In the genomic region with DNA sequence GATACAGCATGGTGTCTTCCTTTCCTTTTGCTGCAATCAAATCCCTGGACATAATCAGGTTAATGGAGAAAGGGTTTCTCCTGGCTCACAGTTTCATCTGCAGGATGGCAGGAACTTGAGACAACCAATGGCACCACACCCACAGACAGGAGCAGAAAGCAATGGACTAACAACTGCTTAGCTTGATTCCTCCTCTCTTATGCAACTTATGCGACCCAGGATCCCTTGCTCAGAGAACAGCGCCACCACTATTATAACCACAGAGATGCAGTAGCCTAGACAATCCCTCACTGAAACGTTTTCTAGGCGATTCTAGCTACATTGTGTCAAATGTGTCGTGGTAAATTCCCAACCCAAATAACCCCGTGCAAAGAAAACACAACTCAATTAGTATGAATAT, we compare ENCODE assay signal across 1 mouse cellular context.
A peak's percentile ranks its signal among the peaks of the same experiment; 100 is the strongest.
TF ChIP-seq lines count a peak whose summit lies in the region.

No protein-coding gene starts in this region.

TF ChIP-seq in MEL, 35 proteins besides CTCF, POLR2A, EP300 and RAD21:
- TF ChIP-seq ZKSCAN1 (IDR thresholded peaks at IDR 0.05; ENCODE audit: low read depth, low read length) (no peak), CHD2 (IDR thresholded peaks at IDR 0.05; ENCODE audit: low read length) (no peak), TCF12 (IDR thresholded peaks at IDR 0.05; ENCODE audit: low read depth, low read length) (peak; percentile 30; the same call in 1 of the 2 replicates), SIN3A (IDR thresholded peaks at IDR 0.05; ENCODE audit: low read length) (peak; percentile 63), SMC3 (IDR thresholded peaks at IDR 0.05; ENCODE audit: low read depth, low read length) (no peak), TBP (IDR thresholded peaks at IDR 0.05; ENCODE audit: low read depth, low read length) (peak; percentile 70; the same call in 1 of the 2 replicates), UBTF (IDR thresholded peaks at IDR 0.05; ENCODE audit: borderline replicate concordance, insufficient read depth, low read depth, low read length) (no peak), ETS1 (IDR thresholded peaks at IDR 0.05; ENCODE audit: low read depth, low read length) (peak; percentile 13; the same call in 1 of the 2 replicates), BHLHE40 (IDR thresholded peaks at IDR 0.05; ENCODE audit: borderline replicate concordance, low read depth, low read length) (no peak), GATA1 (IDR thresholded peaks at IDR 0.05; ENCODE audit: low read depth, low read length) (no peak), RCOR1 (IDR thresholded peaks at IDR 0.05; ENCODE audit: low read depth, low read length) (no peak; the same call in 1 of the 2 replicates), MXI1 (IDR thresholded peaks at IDR 0.05; ENCODE audit: low read depth, low read length) (no peak; the same call in none of the 2 replicates), MYC (IDR thresholded peaks at IDR 0.05; ENCODE audit: low read depth, low read length) (no peak), ZC3H11A (IDR thresholded peaks at IDR 0.05; ENCODE audit: low read depth, low read length) (no peak), MAX (IDR thresholded peaks at IDR 0.05; ENCODE audit: low read length) (no peak), MYB (IDR thresholded peaks at IDR 0.05; ENCODE audit: low read depth, low read length) (no peak), TAL1 (IDR thresholded peaks at IDR 0.05; ENCODE audit: low read length) (no peak), USF2 (IDR thresholded peaks at IDR 0.05; ENCODE audit: borderline replicate concordance in 1 of 2, insufficient read depth in 1 of 2, low read depth in 1 of 2, low read length in 2 of 2) (no peak), GABPA (IDR thresholded peaks at IDR 0.05; ENCODE audit: low read depth, low read length) (no peak), NELFE (IDR thresholded peaks at IDR 0.05; ENCODE audit: low read depth, low read length) (no peak; the same call in 1 of the 2 replicates), HCFC1 (IDR thresholded peaks at IDR 0.05; ENCODE audit: low read depth, low read length) (peak; percentile 69), KAT2A (conservative IDR thresholded peaks at IDR 0.05; ENCODE audit: low read depth, low read length) (0 out of 2 replicates have a peak, but pooled peaks have one; percentile 22)
